In the genomic region with DNA sequence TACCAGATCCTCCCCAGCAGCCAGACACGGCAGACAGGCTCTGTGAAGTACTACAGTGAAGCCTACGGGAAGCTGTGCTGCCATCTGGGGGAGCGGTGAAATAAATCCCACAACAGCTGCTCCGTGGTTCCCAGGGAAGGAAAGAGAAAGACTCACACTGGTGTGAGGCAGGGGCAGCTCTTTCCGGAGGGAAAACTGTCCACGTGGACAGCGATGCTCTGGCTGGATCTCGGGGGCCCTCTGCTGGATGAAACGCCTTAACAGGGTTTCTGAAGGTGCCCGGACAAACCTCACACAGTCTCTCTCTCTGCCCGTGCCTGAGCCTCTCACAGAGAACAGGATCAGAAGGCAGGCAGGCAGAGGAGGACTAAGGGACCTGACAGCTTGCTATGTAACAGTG, we compare ENCODE assay signal across 8 mouse cellular contexts. TPM values are rescaled to one million over a fixed set of nuclear protein-coding genes. Genes with fewer than 3 reads are reported as not detected.
DNase-seq lines count a peak whose midpoint lies in the region; ATAC-seq and TF ChIP-seq lines count a peak whose summit lies in the region.

No protein-coding gene starts in this region.

- peak; percentile 94 for TF ChIP-seq CTCF in hindbrain, postnatal 0 days (IDR thresholded peaks at IDR 0.05; ENCODE audit: low read depth)

- H3K9ac ChIP-seq in hindbrain, postnatal 0 days (replicated peaks; ENCODE audit: low read length), result peak overlapping the region; percentile 41; the same call in 1 of the 2 replicates

- ATAC-seq in hindbrain, postnatal 0 days, result peak; percentile 89

- H3K36me3 ChIP-seq in hindbrain, postnatal 0 days (ENCODE audit: insufficient read depth, low read length), result no peaks in the 10 kb centered on the region

- WGBS in hindbrain, postnatal 0 days, result under 1% methylated on average over 11 of the region's 11 CpGs

- peak overlapping the region; percentile 62; the same call in 1 of the 2 replicates for H3K27ac ChIP-seq in hindbrain, postnatal 0 days

- H3K9me3 ChIP-seq in hindbrain, postnatal 0 days (ENCODE audit: low read length), result no peaks in the 10 kb centered on the region

- no peaks in the 10 kb centered on the region for H3K27me3 ChIP-seq in hindbrain, postnatal 0 days (ENCODE audit: insufficient read depth, low read length)

- 0 out of 2 replicates have a peak overlapping the region, but pooled peaks have one; percentile 10 for H3K4me3 ChIP-seq in hindbrain, postnatal 0 days (ENCODE audit: low read length)

- H3K4me1 ChIP-seq in hindbrain, postnatal 0 days (ENCODE audit: insufficient read depth, low read length), result peaks cover 12% of the 10 kb centered on the region; the same call in 1 of the 2 replicates

- peak; percentile 75 for DNase-seq in R1 (ENCODE audit: low read depth, low spot score)
- peak; percentile 85 to 91 for DNase-seq in cerebellum, postnatal 4 days (ENCODE audit: low spot score in 2 of 2)
- peak; percentile 65 to 70 for DNase-seq in gastrocnemius, adult 8-10 months (ENCODE audit: low spot score in 2 of 2)
- DNase-seq in hindbrain, postnatal 0 days (ENCODE audit: low spot score), result peak; percentile 93
- DNase-seq in left cerebral cortex, adult 11 months (ENCODE audit: low spot score), result peak; percentile 73
- peak; percentile 80 for DNase-seq in lung, postnatal 25 days (ENCODE audit: low spot score)
- DNase-seq in retina, embryonic 14.5 days (ENCODE audit: low spot score), result peak; percentile 94
- DNase-seq in thymus, postnatal 36 days, result peak; percentile 54 to 56

- H3K4me2 ChIP-seq in hindbrain, postnatal 0 days (ENCODE audit: low read depth, low read length), result peak overlapping the region; percentile 42

RNA-seq across cellular contexts. Expression of gene Prkcz, which starts 53.1 kb away (rescaled TPM):
- 1 to 10 TPM; 1.8 to 2.9 (median 2.4) TPM for total RNA-seq in gastrocnemius, adult 8-10 months (2022)
- total RNA-seq in hindbrain, postnatal 0 days (2014; rRNA removed), result 85.0 and 85.1 TPM in 2 replicates
- polyA plus RNA-seq in hindbrain, postnatal 0 days (2015; fragmentation: Nextera tagmentation; extraction: Ambion mirVana), result 80.4 and 84.2 TPM in 2 replicates

RNA-seq across cellular contexts. Expression of gene Faap20, which starts 58.5 kb away (rescaled TPM):
- 1 to 10 TPM; 3.6 to 6.8 (median 5.0) TPM for total RNA-seq in gastrocnemius, adult 8-10 months (2022)
- 51.2 and 61.4 TPM in 2 replicates for total RNA-seq in hindbrain, postnatal 0 days (2014; rRNA removed)
- 60.8 and 62.5 TPM in 2 replicates for polyA plus RNA-seq in hindbrain, postnatal 0 days (2015; fragmentation: Nextera tagmentation; extraction: Ambion mirVana)

Comparison
In these comparisons a context has a peak if more than half of its experiments do, and no peak if none do; other contexts are left out.
1. Peak in every context shown above with its lines: DNase-seq, ATAC-seq, H3K4me3 ChIP-seq and H3K27ac ChIP-seq.
2. RNA of gene Prkcz, which starts 53.1 kb away (total RNA-seq): 85.0 to 85.1 TPM in hindbrain, postnatal 0 days; 1.8 to 2.9 TPM in gastrocnemius, adult 8-10 months; every median in the first group is over 10 times any median in the second.